Mouse (Mus musculus) megakaryocyte progenitor cell, adult 5-6 weeks (primary cell): ENCODE results near the gene Ccdc194. TPM values are rescaled to one million over a fixed set of nuclear protein-coding genes. Genes with fewer than 3 reads are reported as not detected.

Experiments used
- ATAC-seq: replicated peaks from 2 replicates; pipeline ENCODE4 v1.8.0; 2016; ENCODE audit warnings: mild to moderate bottlenecking, moderate TSS enrichment, inconsistent platforms; ENCODE audit not compliant: poor library complexity
- total RNA-seq, 2 experiments: library from RNA; stranded (forward) in 1 of 2; stranded (reverse) in 1 of 2; fragments of 157-497, 149-512 nt in 1 of 2; fragments of 200-1000 nt in 1 of 2; gene quantifications; 2 replicates each; pipeline versions ENCODE4 v1.2.3 to v1.2.4; 2015 to 2017

Ccdc194 gene
- total RNA-seq, 2 experiments from 2014 or later, result 0.07 TPM; not detected in 1

DNA sequence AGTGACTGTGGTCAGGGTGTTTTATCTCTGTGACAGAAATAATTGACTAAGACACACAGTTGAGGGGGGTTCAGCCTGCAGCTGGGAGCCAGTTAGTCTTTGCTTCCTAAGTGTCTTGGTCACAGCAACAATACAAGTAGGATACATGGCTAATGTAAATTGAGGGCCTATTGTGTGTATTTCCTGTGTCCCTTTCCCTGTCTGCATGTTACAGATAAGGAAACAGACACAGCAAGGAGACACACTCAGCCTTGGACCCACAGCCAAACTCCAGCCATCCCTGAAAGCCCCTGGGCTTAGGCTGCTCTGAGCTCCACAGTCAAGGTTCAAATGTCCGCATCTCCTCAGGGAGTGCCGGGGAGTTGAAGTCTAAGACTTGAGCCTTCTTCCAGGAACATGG, 29.1 kb upstream of the Ccdc194 start:
- ATAC-seq, result no peak

DNA sequence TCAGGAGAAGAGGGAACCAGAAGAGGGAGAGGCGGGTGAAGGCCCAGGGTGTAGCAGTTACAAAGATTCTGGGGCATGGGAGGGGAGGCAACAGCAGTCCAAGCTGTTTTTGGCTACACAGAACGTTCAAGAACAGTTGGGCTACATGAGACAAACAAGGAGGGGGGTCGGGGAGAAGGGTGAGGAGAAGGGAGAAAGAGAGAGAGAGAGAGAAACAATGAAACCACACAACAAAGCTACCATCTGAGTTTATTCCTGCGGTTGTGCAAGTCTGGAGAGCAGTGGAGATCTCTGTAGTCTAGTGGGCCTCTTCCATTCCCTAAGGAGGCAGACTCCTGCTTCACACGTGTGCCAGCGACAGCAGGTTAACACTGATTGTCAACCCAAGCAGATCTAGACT, 28.5 kb upstream of the Ccdc194 start:
- no peak for ATAC-seq

GRCm38 (mm10) chr8:71552770-71553169, 27.3 kb upstream of the Ccdc194 start:
- no peak for ATAC-seq

DNA sequence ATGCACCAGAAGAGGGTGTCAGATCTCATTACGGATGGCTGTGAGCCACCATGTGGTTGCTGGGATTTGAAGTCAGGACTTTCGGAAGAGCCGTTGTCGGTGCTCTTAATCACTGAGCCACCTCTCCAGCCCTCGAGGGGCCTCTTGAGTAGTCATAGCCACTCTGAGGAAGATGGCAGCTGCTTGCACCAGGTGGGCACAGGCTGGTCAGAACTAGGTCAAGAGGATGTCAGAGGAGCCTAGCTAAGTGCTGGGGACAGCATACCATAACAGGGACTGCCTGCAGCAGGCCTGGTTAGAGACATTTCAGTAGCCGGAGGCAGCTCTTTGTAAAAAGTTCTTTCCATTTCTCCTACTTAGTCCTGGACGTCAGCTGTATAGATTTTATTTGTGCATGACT, 25.2 kb upstream of the Ccdc194 start:
- no peak for ATAC-seq

DNA sequence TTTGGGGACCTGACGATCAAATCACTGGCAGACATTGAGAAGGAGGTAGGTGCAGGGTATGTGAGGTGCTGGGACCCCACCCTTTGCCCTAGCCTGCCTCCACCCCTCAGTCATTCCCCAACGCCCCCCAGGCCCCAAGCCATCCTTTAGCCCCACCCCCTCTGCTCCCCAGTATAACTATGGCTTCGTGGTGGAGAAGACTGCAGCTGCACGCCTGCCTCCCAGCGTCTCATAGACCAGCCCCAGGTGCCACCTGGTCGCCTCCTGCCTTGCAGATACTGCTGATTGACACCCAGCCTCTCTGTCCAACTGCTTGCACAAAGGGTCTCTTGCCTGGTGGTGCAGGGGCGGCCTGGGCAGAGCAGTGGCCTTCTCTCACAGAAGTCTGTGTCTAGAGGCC, 22.1 kb upstream of the Ccdc194 start:
- no peak for ATAC-seq

DNA sequence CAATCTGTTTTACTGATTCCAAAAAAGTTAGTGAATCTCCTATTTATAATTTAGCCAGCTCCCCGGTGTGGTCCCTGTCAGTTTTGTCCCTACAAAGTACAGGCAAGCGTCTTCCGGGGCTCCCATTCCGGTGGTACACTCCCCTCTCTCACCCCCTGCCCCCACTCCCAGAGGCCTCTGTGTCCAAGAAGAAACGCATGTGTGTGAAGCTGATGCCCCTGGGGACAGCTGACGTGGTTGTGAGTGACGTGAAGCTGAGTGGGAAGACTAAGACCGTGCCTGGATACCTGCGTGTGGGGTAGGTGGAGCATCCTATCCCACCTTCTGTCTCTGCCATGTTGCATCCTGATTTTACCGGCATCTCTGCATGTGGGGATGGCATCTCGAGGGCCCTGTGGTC, 19.5 kb upstream of the Ccdc194 start:
- no peak for ATAC-seq

- no peak for ATAC-seq
Observed at GRCm38 (mm10) chr8:71543755-71544154, 18.2 kb upstream of the Ccdc194 start.

DNA sequence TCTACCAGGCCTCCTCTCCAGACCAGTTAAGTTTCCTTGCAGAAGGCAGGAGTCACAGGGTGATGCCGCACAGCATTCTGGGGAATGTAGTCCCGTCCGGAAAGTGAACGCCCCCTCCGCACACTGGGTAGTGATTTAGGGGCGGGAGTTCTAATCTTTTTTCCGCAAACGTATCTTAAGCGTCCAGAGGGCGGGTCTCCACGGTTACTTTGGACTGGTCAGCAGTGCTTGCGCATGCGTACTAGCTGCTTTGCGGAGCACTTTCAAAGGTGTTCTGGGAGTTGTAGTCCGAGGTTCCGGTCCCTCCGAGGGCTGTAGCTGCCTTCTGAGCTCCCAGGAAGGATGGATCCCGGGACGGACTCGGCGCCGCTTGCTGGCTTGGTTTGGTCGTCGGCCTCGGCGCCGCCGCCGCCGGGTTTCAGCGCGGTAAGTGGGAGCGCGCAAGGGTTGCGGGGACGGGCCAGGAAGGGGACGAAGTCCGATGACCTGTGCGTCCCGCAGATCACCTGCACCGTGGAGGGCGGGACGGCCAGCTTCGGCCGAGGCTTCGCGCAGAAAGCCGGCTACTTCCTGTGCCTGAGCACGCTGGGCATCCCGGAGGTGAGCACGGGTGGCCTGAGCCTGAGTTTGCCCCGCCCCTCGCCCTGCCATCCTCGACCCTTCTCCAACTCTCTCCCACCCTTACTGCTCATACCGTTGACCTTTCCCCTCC, 17.3 kb upstream of the Ccdc194 start, which contains the start of gene Mvb12a:
Gene Mvb12a (plus strand): TSS at position 291 of the 712 bp plus-strand sequence.
- ATAC-seq, result peak; percentile 97

- ATAC-seq, result peak; percentile 95
Observed at GRCm38 (mm10) chr8:71537028-71537867, 11.7 kb upstream of the Ccdc194 start, which contains the start of gene Bst2. Gene Bst2 (minus strand): TSS chr8:71537456.

DNA sequence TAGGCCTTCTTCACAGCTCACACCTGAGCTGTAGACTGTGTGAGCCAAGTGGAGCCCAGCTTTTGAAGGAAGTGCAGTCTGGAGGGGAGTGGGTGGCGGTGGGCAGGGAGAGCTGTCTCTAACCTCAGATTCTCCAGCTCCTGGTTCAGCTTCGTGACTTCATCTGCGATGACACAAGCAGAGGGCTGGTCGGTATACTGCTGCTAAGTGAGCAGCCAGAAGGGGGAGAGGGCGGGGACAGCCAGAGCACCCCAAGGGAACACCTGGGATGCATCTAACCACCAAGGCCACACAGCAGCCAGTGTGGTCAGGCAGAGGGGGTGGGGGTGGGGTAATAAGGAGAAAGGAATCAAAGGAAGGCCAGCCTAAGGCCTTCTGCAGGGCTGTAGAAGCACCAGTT, 10.2 kb upstream of the Ccdc194 start:
- ATAC-seq, result peak; percentile 51

- ATAC-seq, result no peak
Observed at GRCm38 (mm10) chr8:71534263-71534810, 8.8 kb upstream of the Ccdc194 start.

GRCm38 (mm10) chr8:71530735-71531467, 5.4 kb upstream of the Ccdc194 start:
- ATAC-seq, result peak; percentile 42; the same call in 1 of the 2 replicates

- ATAC-seq, result peak; percentile 90
Observed at GRCm38 (mm10) chr8:71528362-71529073, 3.0 kb upstream of the Ccdc194 start.

GRCm38 (mm10) chr8:71527162-71527870, 1.8 kb upstream of the Ccdc194 start:
- ATAC-seq, result no peak

GRCm38 (mm10) chr8:71526272-71526671, 761 bp upstream of the Ccdc194 start:
- no peak for ATAC-seq

DNA sequence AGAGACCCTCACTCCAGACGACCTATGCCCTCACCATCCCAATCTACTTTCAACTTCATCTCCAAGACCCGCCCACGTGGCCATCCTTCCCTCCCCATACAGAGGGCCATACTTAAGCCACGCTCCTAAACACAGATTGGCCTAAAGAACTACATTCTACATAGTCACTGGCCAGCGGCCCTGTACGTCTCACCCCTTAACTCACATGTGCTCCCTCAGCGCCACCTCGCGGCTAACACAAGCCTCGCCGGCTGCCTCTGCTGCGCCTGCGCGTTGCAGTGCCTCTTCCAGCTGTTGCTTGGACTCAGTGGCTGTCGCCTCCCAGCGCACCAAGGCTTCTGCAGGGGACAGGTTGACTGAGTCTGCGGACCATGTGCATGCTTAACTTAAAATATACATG, 3.9 kb downstream of the Ccdc194 start:
- ATAC-seq, result peak; percentile 97

DNA sequence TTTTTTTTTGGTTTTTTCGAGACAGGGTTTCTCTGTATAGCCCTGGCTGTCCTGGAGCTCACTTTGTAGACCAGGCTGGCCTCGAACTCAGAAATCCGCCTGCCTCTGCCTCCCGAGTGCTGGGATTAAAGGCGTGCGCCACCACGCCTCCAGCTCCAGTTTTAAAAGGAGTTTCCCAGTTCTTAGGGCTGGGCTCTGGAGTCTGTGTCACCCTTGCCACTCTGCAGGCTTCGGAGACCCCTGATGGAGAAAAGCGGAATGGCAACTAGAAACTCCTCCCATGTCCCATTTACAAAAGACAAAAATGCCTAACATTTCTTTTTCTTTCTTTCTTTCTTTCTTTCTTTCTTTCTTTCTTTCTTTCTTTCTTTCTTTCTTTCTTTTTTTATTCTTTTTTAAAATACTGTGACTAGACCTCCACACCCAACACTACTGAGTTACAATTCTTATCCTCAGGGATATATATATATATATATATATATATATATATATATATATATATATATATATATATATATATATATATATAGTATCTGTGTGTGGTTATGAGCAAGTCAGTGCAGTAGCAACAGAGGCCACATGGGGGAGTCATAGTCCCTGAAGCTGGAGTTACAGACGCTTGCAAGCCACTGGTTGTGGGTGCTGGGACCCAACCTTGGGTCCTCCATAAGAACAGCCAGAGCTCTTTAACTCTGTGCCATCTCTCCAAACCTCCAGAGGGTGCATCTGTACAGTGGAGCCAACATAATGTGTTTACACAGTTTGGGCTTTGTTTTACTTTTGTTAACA, 6.3 kb downstream of the Ccdc194 start:
- ATAC-seq, result peak; percentile 71

DNA sequence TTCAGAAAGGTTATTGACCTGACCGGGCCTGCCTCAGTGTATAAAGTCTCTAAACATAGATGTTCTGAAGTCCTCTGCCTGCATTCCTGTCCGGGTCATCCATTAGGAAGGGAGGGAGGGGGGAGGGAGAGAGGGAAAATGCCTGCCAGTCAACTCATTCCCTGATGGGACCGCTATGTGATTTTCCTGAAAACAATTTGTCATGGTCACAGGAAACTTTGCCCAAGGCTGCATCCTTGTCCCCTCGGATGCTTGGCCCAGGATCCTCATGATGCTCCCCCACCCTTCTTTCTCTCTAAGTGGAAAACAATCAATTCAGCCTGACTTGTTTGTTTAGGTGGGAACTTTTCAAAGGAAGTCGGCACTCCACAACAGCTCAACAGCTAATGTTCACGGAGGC, 8.7 kb downstream of the Ccdc194 start:
- ATAC-seq, result no peak

DNA sequence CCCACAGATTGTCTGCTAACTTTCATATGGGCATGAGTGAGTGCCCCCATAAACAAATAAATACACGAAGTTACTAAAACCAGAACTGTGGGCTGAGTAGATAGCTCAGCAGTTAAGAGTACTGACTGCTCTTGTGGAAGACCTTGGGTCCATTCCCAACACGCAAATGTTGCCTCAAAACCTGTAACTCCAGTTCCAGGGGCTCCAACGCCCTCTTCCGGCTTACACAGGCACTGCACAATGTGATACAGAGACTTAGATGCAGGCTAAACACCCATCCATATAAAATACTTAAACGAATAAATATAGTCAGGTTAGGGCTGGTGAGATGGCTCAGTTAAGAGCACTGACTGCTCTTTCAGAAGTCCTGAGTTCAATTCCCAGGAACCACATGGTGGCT, 10.5 kb downstream of the Ccdc194 start:
- ATAC-seq, result no peak
